Mouse (Mus musculus): ENCODE measurements around the gene Il18r1.

Il18r1 gene

GRCm38 (mm10) chr1:40465477-40466430, at the start of gene Il18r1:
TSS of gene Il18r1 (plus strand) at chr1:40465552.
- peak; percentile 19 for DNase-seq

DNA sequence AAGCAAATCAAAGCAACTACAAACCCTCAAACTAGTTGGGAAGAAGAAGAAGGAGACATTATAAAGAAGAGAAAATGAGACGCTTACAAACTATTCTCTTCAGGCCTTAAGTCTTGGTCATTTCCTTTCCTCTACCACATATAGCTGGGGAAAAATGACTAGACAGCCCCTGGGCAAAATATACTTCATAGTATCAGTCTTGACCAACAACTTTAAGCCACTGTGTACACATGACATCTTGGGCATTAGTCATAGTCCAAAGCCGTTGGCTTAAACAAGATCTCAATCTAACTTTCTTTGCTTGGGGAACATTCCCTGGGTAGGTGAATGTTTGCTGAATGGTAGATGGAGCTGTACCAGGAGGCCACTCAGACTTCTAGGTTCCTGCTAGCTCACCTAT, 48.3 kb upstream of the Il18r1 start:
- no peak for DNase-seq

- no peak for DNase-seq
Observed at GRCm38 (mm10) chr1:40418512-40418911, 46.8 kb upstream of the Il18r1 start.

DNA sequence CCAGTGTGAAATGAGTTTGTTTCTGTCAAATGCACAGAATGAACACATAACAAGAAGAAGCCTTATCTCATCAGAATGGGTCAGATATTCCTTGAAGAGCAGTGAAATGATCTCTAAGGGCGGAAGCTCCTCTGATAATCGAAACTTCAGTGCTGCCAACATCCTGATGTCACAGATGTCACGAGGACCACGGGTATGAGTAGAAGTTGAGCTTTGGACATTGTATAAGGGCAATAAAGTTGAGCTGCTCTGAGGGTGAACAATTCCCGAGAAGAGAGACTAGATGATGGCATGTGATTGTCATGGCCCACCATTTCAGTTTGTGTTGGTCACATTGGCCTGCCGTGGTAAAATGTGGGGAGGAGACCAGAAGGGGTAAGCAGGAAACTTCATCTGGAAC, 41.5 kb upstream of the Il18r1 start:
- no peak for DNase-seq

DNA sequence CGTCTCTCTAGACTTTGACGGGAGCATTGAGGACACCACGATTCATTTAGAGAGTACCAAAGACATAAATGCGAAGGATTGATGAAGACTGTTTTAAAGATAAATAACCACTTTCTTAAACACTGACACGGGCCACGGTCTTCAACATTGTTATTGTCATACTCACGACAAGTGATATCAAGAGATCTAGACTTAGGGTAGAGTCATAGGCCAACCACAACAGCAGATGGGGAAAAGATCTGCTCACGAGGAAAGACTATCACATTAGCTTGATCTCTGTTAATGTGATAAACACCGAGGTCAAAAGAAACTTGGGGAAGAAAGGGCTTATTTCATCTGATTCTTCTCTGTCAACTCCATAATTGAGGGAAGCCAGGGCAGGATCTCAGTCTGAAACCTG, 38.1 kb upstream of the Il18r1 start:
- DNase-seq: no peak

- no peak for DNase-seq
Observed at GRCm38 (mm10) chr1:40427901-40428300, 37.5 kb upstream of the Il18r1 start.

- no peak for DNase-seq
Observed at GRCm38 (mm10) chr1:40428910-40429675, 36.3 kb upstream of the Il18r1 start, which contains the start of gene Il1rl1. TSS of gene Il1rl1 (plus strand) at chr1:40429570.

DNA sequence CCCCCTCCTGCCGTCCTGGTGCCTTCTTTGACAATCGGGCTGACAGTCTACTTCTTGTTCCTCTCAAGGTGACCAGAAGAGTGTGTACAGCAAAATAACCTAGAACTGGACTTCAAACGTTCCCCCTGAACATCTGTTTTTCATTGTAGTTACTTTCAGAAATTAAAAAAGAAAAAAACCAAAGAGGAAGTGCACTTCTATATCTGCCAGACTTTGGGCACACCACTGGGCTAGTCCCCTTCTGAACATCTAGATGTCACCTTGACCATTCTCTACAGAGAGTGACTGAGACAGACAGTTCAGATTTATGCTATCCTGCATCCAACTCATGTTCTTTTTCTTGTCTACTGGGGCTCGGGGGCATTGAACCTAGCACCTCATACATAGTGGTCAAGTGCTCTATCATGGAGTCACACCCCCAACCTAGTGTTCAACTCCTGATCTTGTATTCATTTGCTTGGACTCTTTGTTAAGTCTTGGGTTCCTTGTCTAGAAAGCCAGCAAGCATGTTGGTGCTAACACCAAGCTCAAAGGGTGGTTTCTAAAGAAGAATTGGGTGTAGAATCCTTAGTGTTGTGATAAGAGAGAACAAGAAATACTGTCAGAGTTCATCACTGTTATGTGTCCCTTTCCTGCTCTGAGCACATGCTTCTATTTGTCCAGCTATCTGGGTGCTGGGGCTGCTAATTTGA, 35.1 kb upstream of the Il18r1 start:
- no peak for DNase-seq

DNA sequence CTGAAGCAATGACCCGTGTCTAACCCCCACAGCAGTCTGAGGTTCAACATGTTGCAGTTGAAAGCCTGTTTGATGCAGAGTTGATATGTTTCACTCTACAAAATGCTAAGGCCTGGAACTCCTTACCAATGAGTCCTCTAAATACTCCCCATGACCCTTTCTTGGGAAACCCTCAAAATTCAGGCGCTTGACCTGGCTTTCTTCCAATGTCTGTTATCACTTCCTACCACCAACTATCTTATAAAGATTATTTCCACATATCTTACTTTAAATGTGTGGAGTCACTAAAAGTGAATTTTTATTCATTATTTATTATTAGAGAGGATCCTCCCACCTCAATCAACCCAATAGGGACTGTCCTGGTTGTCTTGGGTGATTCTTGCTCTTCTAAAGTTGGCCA, 33.2 kb upstream of the Il18r1 start:
- no peak for DNase-seq

DNA sequence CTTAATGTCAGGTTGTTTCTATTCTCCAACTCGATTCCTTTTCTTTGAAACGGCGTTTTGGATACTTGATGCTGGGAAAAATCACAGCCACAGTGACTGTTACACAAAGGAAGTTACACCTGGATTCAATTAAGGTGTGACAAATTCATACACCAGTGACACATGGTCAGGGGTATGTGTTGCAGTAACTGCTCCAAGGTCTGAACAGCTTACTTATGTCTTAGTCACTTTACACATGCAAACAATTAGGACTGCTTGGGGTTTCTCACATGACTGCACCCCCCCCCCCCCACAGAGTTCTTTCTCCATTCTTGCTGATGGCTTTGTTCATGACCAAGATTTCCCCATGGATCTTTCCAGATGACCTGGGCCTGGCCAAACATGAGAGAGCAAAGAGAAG, 29.4 kb upstream of the Il18r1 start:
- no peak for DNase-seq

DNA sequence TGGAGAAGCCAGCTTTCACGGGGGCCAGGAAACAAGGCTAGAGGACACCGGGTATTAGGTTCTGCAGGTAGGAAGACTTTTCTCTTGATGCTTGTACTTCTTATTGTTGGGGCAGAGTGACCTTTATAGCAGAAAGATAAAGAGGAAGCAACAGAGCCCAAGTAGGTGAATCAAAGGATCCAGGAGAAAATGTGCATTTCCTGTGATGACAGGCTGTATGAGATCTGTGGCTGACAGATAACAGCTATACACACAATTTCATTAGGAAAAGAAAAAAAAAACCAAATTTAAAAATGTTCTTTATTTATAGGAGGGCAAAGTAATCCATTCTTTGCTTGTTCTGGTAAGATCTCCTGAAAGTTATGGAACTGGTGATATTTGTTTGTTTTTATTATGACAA, 28.0 kb upstream of the Il18r1 start:
- no peak for DNase-seq

DNA sequence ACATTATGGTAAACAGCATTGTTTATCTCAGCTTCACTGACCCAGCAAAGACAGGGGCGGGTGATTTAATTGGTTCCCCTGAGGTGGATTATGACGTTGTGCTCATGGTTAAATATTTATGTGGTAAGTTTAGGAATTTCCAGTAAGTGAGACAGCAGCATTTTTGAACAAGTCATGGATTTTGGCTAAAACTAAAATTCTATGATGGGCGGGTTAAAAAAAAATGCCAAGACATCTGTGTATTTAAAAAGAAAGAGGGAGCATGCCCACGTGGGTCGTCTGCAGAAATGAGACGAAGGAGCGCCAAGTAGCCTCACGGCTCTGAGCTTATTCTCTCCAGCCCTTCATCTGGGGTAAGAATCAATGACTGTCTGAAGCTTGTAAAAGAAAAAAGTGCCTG, 25.8 kb upstream of the Il18r1 start:
- DNase-seq: no peak

- no peak for DNase-seq
Observed at GRCm38 (mm10) chr1:40444800-40445199, 20.6 kb upstream of the Il18r1 start.

GRCm38 (mm10) chr1:40467306-40467705, 2.0 kb downstream of the Il18r1 start:
- no peak for DNase-seq

GRCm38 (mm10) chr1:40468805-40469204, 3.5 kb downstream of the Il18r1 start:
- DNase-seq: no peak

DNA sequence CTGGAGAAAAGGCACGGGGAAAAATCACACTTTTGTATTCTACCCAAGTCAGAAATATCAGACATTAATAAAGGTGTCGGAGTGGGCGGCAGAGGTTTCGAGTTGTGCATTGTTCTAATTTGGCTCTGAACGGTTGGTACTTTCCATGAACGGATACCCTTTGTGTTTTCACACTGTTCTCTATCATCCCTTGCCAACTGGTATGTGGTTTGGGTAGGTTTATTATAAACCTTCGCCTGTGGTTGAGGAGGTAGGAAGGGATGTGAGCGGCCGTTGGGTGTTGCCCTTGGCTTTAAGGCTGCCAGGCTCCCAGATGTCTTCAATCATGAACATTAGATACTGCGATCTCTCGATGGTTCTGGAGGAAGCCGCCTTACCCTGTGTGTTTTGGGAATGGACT, 4.5 kb downstream of the Il18r1 start:
- no peak for DNase-seq

DNA sequence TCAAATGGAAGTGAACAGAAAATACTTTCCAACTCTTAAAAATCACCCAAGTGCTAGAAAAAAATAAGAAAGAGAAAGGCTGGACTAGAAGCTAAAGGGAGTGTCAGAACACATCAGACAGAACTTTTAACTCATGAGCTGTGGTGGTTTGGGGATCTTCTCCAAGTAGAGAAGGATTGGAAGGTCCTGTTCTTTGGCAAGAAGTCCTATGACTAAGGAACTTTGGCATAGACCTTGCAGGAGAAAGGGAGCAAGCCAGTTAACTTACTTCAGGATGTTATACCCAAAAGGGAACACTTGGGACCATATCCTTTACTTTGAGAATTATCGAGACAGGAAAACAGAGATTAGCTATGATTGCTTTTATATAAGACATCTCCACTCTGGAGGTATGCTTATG, 7.0 kb downstream of the Il18r1 start:
- DNase-seq: no peak

GRCm38 (mm10) chr1:40473640-40474039, 8.3 kb downstream of the Il18r1 start:
- DNase-seq: no peak

GRCm38 (mm10) chr1:40474336-40474735, 9.0 kb downstream of the Il18r1 start:
- no peak for DNase-seq

- DNase-seq: no peak
Observed at GRCm38 (mm10) chr1:40475697-40476096, 10.3 kb downstream of the Il18r1 start.

GRCm38 (mm10) chr1:40476756-40477155, 11.4 kb downstream of the Il18r1 start:
- no peak for DNase-seq

DNA sequence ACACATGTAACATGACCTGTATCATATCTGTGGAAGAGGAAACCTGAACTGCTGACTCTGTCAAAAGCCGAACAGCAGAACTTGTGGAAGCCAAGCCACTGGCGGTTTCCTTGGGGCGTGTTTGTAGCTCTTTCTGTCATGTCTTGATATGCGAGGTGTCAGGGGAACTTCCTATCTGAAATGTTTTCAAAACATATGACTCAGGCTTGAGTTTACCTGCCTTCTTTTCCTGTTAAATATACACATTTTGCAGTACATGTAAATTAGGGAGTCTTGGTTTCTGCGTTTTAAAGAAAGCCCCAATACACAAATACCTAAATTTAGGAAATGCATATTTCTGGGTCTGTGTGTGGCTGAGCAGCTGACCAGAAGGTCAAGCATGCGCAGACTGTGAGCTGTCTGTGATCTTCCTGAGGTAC, 14.2 kb downstream of the Il18r1 start:
- no peak for DNase-seq

GRCm38 (mm10) chr1:40494594-40494993, 29.2 kb downstream of the Il18r1 start:
- DNase-seq: no peak
